Mouse (Mus musculus) layer of hippocampus, adult 9-11 months (tissue): ENCODE measurements at regions not wholly inside any gene's neighbourhood (a gene's known extent, or its start where the extent isn't known, plus 50 kb on each side); places are given as distances from the start of the nearest gene placed in this dataset.

ENCODE experiments used
- DNase-seq: peaks from one replicate; pipeline ENCODE4 v3.0.0; 2022

DNA sequence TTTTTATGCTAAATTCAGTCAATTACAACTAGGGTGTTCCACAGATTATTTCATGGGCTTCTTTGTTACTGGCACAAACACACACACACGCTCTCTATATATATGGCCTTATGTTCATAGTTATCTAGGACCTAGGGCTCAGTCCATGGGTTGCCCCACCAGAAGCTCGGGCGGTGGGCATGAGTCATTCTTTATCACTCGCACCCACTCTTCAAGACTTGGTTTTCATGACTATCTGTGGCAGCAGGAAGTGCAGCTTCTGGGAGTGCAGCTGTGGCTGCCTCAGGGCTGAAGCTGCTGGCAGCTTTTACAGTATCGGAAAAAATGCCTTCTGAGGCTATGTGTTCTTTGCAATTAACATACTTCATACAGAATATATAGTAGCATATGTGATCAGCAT lies 198.7 kb downstream of the Ipo11 start:
- DNase-seq: no peak

DNA sequence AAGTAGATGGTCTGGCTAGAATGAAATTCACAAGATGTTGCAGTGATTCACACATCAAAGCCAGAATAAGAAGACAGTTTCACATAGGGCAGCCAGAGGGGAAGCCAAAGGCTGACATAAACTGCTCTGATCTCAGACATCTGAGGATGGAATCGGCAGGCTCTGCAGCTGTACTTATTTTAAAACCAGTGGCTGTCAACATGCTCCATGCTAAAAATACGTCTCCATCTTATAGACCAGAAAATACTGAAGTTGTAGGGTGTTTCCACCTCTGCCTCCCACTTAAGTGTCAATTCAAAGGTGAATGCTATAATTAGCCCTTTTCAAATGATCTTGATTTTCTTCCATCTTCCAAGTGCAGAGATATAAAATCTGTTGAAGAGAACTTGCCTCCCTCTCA lies 202.4 kb downstream of the Ipo11 start:
- no peak for DNase-seq

DNA sequence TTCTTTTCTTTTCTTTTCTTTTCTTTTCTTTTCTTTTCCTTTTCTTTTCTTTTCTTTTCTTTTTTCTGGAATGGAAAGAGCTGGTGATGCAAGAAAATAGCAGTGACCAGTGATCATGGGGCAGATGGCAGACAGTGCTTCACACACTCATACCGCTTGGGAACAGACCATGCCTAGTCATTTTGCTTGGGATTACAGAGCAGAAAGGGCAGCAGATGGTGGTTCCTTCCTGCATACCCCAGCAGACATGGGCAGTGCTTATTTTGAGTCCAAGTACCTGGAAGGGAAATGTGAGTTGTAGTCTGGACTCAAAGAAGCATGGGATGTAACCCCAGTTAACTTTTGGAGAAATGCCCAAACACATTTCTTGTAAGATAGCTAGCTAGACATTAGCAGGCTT lies 203.9 kb downstream of the Ipo11 start:
- DNase-seq: no peak

DNA sequence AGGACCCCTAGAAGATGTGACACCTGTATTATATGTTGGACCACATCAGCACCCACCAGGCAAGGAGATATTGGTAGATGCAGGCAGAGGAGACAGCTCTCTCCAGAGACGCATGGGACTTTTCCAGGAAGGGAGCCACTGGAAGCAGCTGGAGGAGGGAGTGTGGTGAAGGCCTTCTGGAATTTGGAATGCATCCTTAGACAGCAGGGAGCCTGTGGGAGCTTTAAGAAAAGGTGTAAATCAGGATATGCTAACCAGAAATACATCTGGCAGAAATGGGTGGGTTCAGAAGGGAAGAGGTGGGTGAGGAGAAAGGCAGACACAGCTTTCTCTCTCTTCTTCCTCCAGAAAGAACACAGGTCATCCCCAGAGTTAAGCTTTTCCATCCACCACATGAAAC lies 213.4 kb downstream of the Ipo11 start:
- DNase-seq: peak; percentile 9

DNA sequence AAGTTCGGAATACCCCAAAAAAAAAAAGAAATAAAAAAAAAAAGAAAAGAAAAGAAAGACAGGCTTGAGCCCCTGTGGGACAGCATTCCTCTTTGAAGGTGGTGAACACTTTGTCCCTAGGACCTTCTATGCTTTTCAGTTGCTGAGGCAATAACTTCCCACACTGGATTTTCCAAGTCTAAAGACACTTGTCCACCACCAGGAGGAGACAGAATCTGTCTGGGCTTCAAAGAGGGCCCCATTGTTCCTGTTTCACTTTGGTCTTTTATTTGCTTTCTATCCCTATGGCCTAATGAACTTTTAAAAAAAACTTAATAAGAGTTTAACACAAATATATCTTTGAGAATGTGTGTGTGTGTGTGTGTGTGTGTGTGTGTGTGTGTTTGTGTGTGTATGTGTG lies 215.6 kb downstream of the Ipo11 start:
- no peak for DNase-seq

DNA sequence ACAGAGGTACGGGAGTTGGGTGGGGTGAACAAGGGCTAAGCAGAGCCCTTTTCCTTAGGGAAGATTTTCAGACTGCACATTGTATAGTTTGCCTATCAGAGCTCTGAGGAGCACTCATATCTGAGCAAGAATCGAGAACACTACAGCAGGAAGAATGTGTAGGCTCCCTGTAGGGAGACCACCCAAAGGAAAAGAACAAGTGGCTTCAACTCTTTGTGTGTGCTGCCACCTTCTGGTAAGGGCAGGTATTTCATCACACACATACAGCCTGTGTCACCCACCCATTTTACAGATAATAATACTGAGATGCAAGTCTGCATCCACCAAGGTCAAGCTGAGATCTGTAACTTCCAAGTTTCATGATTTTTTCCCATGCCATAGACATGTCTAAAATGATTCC lies 221.0 kb downstream of the Ipo11 start:
- no peak for DNase-seq

DNA sequence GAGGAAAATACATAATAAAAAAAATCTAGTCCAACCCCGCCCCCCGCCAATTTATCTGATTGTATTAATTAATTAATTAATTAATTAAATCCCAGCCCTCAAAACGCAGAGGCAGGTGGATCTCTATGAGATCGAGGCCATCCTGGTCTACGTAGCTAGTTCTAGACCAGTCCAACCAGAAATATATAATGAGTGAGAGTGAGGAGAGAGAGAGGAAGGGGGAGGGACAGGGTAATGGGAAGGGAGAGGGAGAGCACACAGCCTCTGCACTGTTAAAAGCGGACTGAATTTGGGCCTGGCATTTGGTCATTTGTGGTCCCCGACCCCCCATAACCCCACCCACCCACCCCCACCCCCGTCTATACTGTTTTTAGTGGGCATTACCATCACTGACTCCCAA lies 221.5 kb downstream of the Ipo11 start:
- no peak for DNase-seq

DNA sequence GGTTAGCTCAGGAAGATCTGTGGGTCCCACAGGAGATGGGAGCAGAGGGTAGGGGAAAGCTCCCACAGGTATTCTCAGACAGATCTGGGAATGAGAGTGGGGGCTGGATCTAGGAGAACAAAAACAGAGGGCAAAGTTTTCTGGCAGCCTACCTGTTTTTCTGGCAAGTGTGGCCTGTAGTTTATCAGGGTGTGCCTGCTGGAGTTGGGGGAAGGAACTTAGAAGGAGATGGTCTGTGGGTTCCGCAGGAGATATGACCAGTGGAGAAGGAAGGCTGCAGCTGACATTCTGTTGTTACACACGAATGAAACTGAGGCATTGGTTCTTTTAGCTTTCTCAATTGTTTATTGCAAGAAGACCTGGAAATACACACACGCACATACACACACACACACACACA lies 226.2 kb downstream of the Ipo11 start:
- no peak for DNase-seq

DNA sequence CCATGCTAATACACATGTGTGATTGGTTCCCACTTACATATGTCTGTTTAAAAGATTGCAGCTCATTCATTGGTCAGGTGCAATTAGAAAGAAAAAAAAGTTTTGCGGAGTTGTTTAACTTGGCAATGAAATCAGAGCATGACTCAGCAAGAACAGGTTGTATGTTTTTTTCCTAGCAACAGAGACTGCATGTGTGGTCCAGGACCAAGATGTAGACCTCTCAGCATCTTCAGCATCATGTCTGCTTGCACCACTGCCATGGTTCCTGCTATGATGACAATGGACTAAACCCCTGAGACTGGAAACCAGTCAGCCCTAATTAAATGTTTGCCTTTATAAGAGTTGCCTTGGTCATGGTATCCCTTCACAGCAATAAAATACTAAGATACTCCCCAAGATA lies 236.4 kb downstream of the Ipo11 start:
- no peak for DNase-seq

DNA sequence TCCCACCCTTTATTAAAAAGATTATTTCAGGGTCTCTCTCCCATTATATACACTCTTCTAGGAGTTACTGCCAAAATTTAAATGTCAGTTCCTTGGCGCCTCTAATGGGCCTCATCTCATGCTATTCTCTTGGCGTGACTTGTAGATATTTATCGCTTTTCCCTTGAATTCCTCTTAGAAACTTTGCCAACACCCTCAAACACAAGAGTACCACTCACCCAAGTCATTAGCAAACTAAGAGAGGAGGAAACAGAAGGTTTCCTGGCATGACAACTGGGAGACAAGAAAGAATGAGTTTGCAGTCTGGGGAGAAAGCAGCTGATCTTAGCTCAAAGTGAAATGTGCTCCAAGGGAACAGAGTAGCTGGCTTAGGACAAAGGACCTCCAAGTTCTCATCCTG lies 236.8 kb downstream of the Ipo11 start:
- DNase-seq: peak; percentile 17

DNA sequence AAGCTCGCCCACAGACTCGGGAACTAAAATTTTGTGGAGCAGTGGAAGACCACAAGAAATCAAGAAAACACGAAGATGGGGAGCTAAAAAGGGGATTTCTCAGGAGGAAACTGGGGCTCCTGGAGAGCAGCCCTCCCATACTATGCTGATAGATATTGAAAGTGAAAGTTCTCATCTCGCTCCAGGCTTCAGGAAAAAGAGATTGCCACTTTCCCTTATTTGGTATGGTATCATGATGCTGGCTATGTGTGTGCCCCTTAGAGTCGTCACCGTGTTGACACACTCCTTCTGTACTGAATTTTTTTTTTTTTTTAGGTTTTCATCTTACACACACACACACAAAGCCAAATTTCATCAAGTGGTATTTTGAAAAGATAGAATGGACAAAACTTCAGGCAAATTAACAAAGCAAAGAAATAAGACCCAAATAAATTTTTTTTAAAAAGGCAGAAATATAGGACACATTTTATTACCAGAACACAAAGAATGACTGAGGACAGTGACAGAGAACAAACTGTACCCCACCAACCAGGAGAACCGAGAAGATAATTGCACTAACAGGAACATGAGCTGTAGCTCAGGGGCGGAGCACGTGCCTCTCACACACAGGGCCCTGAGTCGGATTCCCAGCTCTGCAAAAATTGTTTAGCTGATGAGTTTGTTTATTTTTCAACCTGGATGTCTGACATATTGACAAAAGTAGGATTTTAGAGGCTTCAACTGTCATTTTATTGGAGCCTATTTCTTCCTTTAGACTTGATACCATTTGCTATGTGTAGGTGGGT lies 244.8 kb downstream of the Ipo11 start:
- no peak for DNase-seq

DNA sequence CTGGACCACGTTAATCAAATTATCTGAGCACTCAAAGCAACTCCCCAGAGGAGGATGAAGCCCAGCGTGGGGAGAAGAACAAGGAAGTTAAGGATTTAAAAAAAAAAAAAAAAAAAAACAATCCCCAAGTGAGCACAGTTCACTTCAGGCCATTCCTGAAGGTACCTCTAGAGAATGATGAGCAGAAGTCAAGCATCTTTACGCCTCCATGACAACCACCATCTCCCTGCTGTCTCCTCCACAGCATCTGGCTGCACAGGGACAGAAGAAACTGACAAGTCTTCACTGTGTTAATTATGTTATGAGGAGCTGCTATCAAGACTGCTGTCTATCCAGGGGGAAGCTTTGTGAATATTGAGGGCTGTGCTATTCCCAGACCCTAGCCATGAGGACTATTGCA lies 246.6 kb downstream of the Ipo11 start:
- peak; percentile 54 for DNase-seq

DNA sequence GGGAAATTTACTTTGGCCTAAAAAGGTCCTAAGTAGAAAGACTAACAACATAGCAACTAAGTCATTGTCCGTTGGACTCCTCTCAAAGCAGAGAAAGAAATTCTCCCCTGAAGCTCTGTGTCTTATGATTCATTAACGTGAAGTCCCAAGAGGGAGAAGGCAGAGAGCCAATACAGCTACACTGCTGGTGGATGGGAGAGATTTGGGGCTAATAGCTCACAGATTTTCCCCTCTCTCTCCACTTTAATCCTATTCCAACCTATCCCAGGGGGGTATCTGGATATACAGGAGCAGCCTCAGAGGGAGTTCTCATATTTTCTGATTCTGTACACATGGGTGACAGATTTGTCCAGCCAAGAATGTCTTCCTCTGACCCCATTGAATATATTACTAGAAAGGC lies 247.1 kb downstream of the Ipo11 start:
- DNase-seq: no peak

DNA sequence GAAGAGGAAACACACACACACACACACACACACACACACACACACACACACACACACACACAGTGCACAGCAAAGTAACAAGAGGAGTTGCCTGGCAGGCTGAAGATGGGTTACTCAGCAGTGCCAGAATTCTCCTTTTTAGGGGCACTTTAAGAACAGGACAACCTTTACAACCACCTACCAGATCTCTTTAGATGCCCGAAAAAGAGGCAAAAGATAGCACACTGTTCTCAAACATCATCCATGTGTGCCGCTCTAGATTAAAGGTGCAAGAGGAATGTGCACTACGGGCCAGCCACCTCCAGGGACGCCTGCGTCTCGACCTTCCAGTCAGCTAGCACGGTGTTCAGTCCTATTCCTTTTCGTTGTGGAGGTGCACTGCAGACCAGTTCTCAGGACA lies 247.7 kb downstream of the Ipo11 start:
- DNase-seq: no peak

DNA sequence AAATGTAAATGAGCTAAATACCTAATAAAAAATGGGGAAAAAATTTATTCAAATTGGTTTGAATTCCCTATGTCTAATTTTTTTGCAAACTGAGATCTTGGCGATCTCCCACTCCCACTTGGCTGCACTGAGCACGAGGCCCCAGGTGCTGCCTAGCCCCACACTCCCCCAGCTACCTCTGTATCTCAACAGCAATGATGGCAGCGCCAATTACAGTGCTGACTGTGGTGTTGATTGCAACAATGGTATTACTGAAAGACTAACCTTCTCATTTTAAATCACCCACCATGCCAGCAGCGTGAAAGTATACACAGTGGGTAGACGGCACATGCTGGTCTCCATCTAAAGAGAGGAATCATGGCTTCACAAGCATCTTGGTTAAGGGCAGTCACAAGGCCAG lies 267.1 kb downstream of the Ipo11 start:
- no peak for DNase-seq

DNA sequence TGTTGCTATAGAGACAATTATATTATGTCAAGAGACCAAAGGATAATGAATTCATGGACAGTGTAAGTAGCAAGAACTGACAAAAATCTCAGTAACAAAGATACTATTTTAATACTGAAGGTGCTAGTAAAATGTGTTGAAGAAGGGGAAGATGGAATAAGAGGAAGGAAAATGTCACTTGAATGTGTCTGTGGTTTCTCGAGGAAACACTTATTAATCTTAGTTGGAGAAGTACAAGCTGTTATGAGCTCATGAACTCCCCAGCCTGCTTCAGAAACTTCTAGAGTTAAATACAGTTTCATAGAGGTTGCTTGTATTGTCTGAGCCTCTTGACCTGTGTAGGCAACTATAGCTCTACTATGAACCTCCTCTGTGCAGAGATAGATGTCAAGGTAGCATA lies 274.6 kb downstream of the Ipo11 start:
- no peak for DNase-seq

DNA sequence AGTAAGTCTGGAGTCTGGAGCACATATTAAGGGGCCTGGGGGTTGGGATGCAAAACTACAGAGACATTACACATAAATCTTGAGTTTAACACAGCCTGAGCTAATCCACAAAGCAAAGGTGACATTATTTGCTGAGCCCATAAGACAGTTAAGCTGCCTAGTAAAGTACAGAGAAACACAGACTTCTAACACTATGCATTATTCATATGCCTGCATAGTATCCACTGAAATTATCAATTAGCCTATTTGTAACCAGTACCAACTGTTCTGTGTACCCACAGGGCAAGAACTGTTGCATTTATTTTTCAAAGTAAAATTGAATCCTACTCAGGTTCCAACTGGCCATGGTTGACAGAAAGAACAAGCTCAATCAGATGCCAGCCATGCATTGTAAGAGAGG lies 287.4 kb downstream of the Ipo11 start:
- DNase-seq: no peak

DNA sequence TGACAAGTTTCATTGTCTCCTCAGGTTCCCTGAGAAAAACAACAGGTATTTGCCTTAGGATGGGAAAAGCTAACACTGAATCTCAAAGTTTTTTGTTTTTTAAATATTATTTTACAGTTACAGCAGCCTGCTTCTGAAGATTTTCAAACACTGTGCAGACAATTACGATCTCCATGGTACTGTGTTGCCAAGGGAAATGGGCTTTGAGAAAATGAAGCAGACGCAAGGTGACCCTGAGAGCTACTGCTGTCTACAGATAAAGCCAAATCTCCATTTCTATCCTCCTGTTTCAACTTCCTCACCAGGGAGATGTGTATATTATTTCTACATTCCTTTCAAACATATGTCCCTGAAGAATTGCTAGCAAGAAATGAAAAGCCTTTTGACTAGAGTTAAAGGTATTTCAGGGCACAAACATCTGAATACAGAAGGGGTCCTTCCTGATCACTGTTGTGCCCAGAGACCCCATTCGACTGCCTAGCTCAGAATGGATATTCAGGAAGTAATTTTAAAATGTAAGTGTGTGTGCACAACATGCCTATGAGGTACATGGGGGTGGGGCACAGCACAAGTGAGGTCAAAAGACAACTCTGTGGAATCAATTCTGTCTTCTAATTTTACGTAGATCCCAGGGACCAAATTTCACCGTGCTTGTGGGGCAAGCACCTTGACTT lies 293.3 kb downstream of the Ipo11 start:
- DNase-seq: no peak

DNA sequence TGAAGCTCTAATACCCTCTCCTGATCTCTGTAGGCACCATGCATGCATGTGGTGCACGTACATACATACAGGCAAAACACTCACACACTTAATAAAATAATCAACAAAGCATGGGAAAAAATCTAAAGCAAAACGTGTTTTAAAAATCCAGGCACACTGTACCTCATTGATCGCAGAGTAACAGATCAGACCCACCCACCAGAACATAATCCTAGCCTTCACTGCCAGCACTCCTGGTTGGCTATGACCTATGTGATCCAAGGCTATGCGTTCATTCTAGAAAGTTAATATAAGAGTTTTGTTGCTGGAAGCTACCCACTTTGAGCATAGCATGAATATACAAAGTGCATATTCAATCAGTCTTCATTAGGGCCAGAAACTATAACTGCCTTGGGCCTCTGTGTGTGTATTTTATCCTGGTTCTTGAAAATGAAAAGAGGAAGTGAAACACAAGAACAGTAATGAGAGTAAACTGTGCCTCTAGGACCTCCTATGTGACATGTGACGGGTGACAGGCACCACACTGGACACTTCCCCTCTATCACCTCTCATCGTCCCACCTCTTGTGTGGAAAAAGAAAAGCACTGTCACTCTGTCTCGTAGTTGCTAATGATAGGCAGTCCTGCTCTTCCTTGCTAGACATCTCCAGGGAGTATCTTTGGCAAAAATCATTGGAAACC lies 297.9 kb downstream of the Ipo11 start:
- DNase-seq: peak; percentile 9

DNA sequence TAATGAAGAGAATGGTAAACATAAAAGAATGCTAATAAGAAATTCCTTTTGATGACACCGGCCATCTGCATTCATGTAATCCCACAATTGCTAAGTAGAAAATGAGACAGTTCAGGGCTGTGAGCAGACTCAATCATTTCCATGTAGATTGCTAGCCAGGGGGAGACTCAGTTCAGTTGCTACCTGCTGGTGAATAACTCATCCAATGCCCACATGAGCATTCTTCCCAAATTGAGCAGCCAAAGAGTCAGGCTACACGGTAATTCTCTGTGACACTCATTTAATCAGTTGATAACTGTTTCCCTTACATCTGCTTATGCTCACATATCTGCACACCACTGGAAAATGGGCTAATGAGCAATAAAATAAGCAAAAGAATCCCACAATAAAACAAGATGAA lies 345.0 kb downstream of the Ipo11 start:
- no peak for DNase-seq

DNA sequence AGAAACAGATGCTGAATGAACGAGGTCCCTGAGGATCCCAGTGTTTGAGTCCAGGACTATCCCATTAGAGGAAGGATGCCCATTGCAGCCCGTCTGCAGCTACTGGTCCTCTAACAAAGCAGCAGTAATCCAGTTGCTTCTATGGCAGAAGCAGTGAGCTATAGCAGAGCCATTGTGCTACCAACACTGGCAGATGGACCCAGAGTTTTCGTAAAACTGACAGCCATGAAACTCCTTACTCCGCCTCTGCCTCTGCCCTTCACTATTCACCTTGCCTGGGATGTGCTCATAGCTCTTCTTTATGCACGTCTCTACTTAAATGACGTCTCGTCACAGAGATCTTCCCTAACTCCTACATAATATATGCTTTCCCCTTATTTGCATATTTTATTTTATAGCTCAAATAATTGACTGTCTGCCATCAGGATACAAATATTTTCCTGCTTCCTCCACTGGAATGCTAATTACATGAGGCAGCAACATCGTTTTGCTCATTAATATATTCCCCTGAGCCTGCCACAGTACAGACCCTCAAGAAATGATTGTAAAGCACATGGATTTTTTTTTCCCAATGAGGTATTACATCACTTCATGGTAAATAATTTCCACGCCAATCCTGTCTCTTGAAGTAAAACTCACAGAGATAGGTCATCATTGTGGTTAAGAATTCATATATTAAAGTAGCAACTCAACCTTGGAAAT lies 368.9 kb downstream of the Ipo11 start:
- no peak for DNase-seq

DNA sequence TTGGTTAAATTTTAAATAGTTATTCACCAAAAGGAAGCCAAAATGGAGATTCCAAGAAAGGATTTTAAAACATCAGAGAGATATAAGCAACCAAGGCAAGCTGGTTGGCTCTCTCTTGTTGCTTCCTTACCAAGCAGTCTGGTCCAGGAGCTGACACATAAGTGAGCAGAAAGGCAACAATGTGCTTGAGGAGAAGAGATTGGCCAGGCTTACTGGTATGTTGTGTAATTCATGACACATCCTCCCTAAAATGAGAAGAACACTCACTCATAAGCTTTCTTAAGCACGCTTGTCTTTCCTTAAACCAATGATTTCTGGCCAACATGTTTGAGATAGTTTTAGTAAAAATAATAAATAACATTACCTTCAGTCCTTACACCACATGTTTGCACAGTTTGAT lies 374.2 kb downstream of the Ipo11 start:
- no peak for DNase-seq

DNA sequence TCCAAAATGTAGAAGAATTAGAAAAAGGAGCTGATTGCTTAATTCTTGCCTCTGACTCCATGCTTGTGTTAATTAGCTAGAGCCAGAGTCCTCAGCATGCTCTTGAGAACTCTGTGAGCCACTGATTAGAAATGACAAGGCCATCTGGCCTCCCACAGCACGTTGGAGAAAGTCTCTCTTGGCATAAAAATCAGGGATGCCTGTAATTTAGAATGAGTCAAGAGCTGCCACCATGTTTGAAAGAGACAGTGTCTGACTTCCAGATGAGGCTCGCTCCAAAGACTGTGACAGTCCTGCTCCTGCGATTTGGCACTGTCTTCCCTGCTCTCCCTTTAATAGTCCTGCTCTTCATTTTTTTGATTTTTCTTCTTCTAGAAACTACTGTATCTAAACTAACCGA lies 374.6 kb downstream of the Ipo11 start:
- peak; percentile 24 for DNase-seq
